Mouse (Mus musculus): Measurements from ENCODE around the gene Zwilch. TPM values are rescaled to one million over a fixed set of nuclear protein-coding genes. Genes with fewer than 3 reads are reported as not detected.
"Not testable (repeated sequence)": the region's sequence is repeated elsewhere in the genome, so short reads cannot be mapped to it uniquely, and the experiment has no call there.

Zwilch gene
- total and polyA plus RNA-seq, 2 experiments from 2014 or later, result 2.0 to 8.9 TPM

GRCm38 (mm10) chr9:64198068-64198762 lies 25.3 kb upstream of the Zwilch start:
- no peak overlapping the region for H3K4me2 ChIP-seq (ENCODE audit: low read depth)
- TF ChIP-seq CTCF (IDR thresholded peaks at IDR 0.05; ENCODE audit: low read depth), result no peak
- no peak for DNase-seq
- H3K9ac ChIP-seq, result no peak overlapping the region
- H3K27ac ChIP-seq (ENCODE audit: low read depth, low read length), result no peak overlapping the region
- no peak overlapping the region for H3K4me3 ChIP-seq (ENCODE audit: low read depth, low read length)
- H3K36me3 ChIP-seq (ENCODE audit: insufficient read depth), result peaks cover 8% of the 10 kb centered on the region; the same call in 1 of the 2 replicates
- no peaks in the 10 kb centered on the region for H3K9me3 ChIP-seq (ENCODE audit: low read length)
- WGBS, result 95% methylated on average over 5 of the region's 5 CpGs
- H3K27me3 ChIP-seq (ENCODE audit: insufficient read depth, low read length), result no peaks in the 10 kb centered on the region
- no peak for ATAC-seq
- no peaks in the 10 kb centered on the region for H3K4me1 ChIP-seq (ENCODE audit: insufficient read depth)

GRCm38 (mm10) chr9:64197524-64197923 lies 24.6 kb upstream of the Zwilch start:
- no peak for DNase-seq
- no peaks in the 10 kb centered on the region for H3K27me3 ChIP-seq (ENCODE audit: insufficient read depth, low read length)
- H3K27ac ChIP-seq (ENCODE audit: low read depth, low read length), result no peak overlapping the region
- WGBS, result 90% methylated on average over 8 of the region's 8 CpGs
- TF ChIP-seq CTCF (IDR thresholded peaks at IDR 0.05; ENCODE audit: low read depth), result no peak
- no peaks in the 10 kb centered on the region for H3K9me3 ChIP-seq (ENCODE audit: low read length)
- no peak overlapping the region for H3K9ac ChIP-seq
- no peak for ATAC-seq
- no peak overlapping the region for H3K4me3 ChIP-seq (ENCODE audit: low read depth, low read length)
- H3K4me2 ChIP-seq (ENCODE audit: low read depth), result no peak overlapping the region
- peaks cover 15% of the 10 kb centered on the region for H3K36me3 ChIP-seq (ENCODE audit: insufficient read depth)
- H3K4me1 ChIP-seq (ENCODE audit: insufficient read depth), result no peaks in the 10 kb centered on the region

- Histone ChIP-seq H3K4me1 (ENCODE audit: insufficient read depth) (no peaks in the 10 kb centered on the region), H3K4me2 (ENCODE audit: low read depth) (no peak overlapping the region), H3K27ac (ENCODE audit: low read depth, low read length) (no peak overlapping the region), H3K36me3 (ENCODE audit: insufficient read depth) (peaks cover 24% of the 10 kb centered on the region), H3K9me3 (ENCODE audit: low read length) (no peaks in the 10 kb centered on the region), H3K9ac (no peak overlapping the region), H3K4me3 (ENCODE audit: low read depth, low read length) (no peak overlapping the region), H3K27me3 (ENCODE audit: insufficient read depth, low read length) (no peaks in the 10 kb centered on the region)
- DNase-seq (no peak), ATAC-seq (no peak)
- 79% methylated on average over 4 of the region's 4 CpGs for WGBS
- no peak for TF ChIP-seq CTCF (IDR thresholded peaks at IDR 0.05; ENCODE audit: low read depth)
Observed at GRCm38 (mm10) chr9:64195554-64195953, 22.6 kb upstream of the Zwilch start.

GRCm38 (mm10) chr9:64193879-64194278 lies 21.0 kb upstream of the Zwilch start:
- Histone ChIP-seq H3K4me2 (ENCODE audit: low read depth) (no peak overlapping the region), H3K4me3 (ENCODE audit: low read depth, low read length) (no peak overlapping the region), H3K4me1 (ENCODE audit: insufficient read depth) (no peaks in the 10 kb centered on the region), H3K9ac (no peak overlapping the region), H3K36me3 (ENCODE audit: insufficient read depth) (peaks cover 31% of the 10 kb centered on the region), H3K27me3 (ENCODE audit: insufficient read depth, low read length) (no peaks in the 10 kb centered on the region), H3K9me3 (ENCODE audit: low read length) (no peaks in the 10 kb centered on the region), H3K27ac (ENCODE audit: low read depth, low read length) (no peak overlapping the region)
- 100% methylated on average over 1 of the region's 1 CpGs for WGBS
- no peak for ATAC-seq
- DNase-seq, result no peak
- no peak for TF ChIP-seq CTCF (IDR thresholded peaks at IDR 0.05; ENCODE audit: low read depth)

- Histone ChIP-seq H3K4me1 (ENCODE audit: insufficient read depth) (0 out of 2 replicates have a peak, but pooled peaks cover 5% of the 10 kb centered on the region), H3K4me2 (ENCODE audit: low read depth) (no peak overlapping the region), H3K4me3 (ENCODE audit: low read depth, low read length) (no peak overlapping the region), H3K9me3 (ENCODE audit: low read length) (no peaks in the 10 kb centered on the region), H3K36me3 (ENCODE audit: insufficient read depth) (peaks cover 46% of the 10 kb centered on the region), H3K9ac (no peak overlapping the region), H3K27ac (ENCODE audit: low read depth, low read length) (no peak overlapping the region), H3K27me3 (ENCODE audit: insufficient read depth, low read length) (no peaks in the 10 kb centered on the region)
- TF ChIP-seq CTCF (IDR thresholded peaks at IDR 0.05; ENCODE audit: low read depth), result no peak
- no peak for ATAC-seq
- DNase-seq, result no peak
- 95% methylated on average over 5 of the region's 5 CpGs for WGBS
Observed at GRCm38 (mm10) chr9:64184166-64184840, 11.4 kb upstream of the Zwilch start.

GRCm38 (mm10) chr9:64183295-64183694 lies 10.4 kb upstream of the Zwilch start:
- ATAC-seq; H3K27ac ChIP-seq (ENCODE audit: low read depth, low read length); DNase-seq; H3K9me3 ChIP-seq (ENCODE audit: low read length); H3K9ac ChIP-seq; H3K4me2 ChIP-seq (ENCODE audit: low read depth); H3K4me1 ChIP-seq (ENCODE audit: insufficient read depth); H3K27me3 ChIP-seq (ENCODE audit: insufficient read depth, low read length); H3K4me3 ChIP-seq (ENCODE audit: low read depth, low read length): not testable (repeated sequence)
- WGBS, result 95% methylated on average over 5 of the region's 5 CpGs
- peaks cover 43% of the 10 kb centered on the region for H3K36me3 ChIP-seq (ENCODE audit: insufficient read depth)

GRCm38 (mm10) chr9:64178974-64179646 lies 6.2 kb upstream of the Zwilch start, which contains the start of gene Snapc5:
TSS of gene Snapc5 (plus strand) at chr9:64179274.
- peak within 1 kb of the TSS; percentile 75 for H3K27ac ChIP-seq (ENCODE audit: low read depth, low read length)
- no peaks in the 10 kb centered on the region for H3K9me3 ChIP-seq (ENCODE audit: low read length)
- H3K36me3 ChIP-seq (ENCODE audit: insufficient read depth), result peaks cover 55% of the 10 kb centered on the region
- peaks cover 12% of the 10 kb centered on the region; the same call in 1 of the 2 replicates for H3K4me1 ChIP-seq (ENCODE audit: insufficient read depth)
- TF ChIP-seq CTCF (IDR thresholded peaks at IDR 0.05; ENCODE audit: low read depth), result peak; percentile 74
- under 1% methylated on average over 35 of the region's 35 CpGs for WGBS
- no peaks in the 10 kb centered on the region for H3K27me3 ChIP-seq (ENCODE audit: insufficient read depth, low read length)
- H3K4me2 ChIP-seq (ENCODE audit: low read depth), result peak within 1 kb of the TSS; percentile 49
- DNase-seq (peak; percentile 97), ATAC-seq (peak; percentile 97)
- H3K9ac ChIP-seq, result peak within 1 kb of the TSS; percentile 56
- H3K4me3 ChIP-seq (ENCODE audit: low read depth, low read length), result peak within 1 kb of the TSS; percentile 51

Measured in forebrain, postnatal 0 days (tissue).